Mouse (Mus musculus): ENCODE measurements around the gene Zfp641. TPM values are rescaled to one million over a fixed set of nuclear protein-coding genes. Genes with fewer than 3 reads are reported as not detected.

The Zfp641 gene
- polyA plus RNA-seq, 1 experiment, result 0.71 TPM

DNA sequence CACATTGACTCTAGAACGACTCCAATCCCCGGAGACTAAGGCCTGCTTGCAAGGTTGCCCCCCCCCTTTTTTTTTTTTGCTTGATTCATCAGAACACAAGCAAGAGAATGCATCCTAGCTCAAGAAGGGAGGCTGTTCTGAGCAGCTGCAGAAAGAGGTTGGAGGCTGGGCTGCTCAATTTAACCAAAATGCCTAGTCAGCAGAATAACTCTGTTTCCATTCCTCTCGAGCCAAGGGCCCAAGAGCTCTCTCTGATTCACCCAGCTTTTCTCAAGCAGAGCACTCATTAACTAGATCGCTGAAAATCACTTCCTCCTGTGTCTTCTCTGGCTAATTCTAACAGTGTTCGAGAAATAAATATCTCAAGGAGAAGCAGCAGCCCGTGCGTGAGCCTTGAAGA is 9.5 kb downstream of the Zfp641 start:
- Histone ChIP-seq H3K4me1 (replicated peaks; ENCODE audit: control insufficient read depth, insufficient read depth, low read length) (peaks cover 5% of the 10 kb centered on the region), H3K36me3 (ENCODE audit: control insufficient read depth, insufficient read depth, low read length) (no peaks in the 10 kb centered on the region), H3K27me3 (ENCODE audit: control insufficient read depth, insufficient read depth, low read length) (no peaks in the 10 kb centered on the region; the same call in 1 of the 2 replicates), H3K4me3 (ENCODE audit: control insufficient read depth, insufficient read depth, low read length) (no peak overlapping the region), H3K27ac (ENCODE audit: control insufficient read depth, insufficient read depth, low read length) (no peak overlapping the region)
- WGBS, result 85% methylated on average over 7 of the region's 7 CpGs
- DNase-seq, result no peak
- TF ChIP-seq POLR2A (IDR thresholded peaks at IDR 0.05; ENCODE audit: control insufficient read depth, extremely low read depth, insufficient read depth, low read length, poor library complexity) (no peak), CTCF (IDR thresholded peaks at IDR 0.05; ENCODE audit: borderline replicate concordance, control insufficient read depth, extremely low read depth, insufficient read depth, low read length, poor library complexity) (no peak)

DNA sequence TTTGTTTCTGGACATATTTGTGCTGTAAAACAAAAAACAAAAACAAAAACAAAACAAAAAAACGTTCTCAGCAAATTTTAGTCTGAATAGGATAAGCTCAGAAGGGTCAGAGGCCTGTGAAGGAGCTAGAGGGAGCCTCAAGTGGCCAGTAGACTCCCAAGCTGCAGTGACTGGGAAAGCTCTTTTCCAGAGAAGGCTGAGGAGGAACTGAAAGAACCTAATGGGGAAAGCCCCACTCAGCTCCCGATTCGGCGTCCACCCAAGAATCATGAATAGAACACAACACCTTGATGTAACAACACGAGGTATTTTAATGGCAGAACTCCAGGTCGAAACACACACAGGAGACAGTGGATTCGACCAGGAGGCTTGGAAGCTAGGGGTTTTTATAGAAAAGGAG is 38.2 kb downstream of the Zfp641 start:
- TF ChIP-seq CTCF (IDR thresholded peaks at IDR 0.05; ENCODE audit: borderline replicate concordance, control insufficient read depth, extremely low read depth, insufficient read depth, low read length, poor library complexity) (no peak), POLR2A (IDR thresholded peaks at IDR 0.05; ENCODE audit: control insufficient read depth, extremely low read depth, insufficient read depth, low read length, poor library complexity) (no peak)
- no peaks in the 10 kb centered on the region for H3K4me1 ChIP-seq (replicated peaks; ENCODE audit: control insufficient read depth, insufficient read depth, low read length)
- no peak for DNase-seq

DNA sequence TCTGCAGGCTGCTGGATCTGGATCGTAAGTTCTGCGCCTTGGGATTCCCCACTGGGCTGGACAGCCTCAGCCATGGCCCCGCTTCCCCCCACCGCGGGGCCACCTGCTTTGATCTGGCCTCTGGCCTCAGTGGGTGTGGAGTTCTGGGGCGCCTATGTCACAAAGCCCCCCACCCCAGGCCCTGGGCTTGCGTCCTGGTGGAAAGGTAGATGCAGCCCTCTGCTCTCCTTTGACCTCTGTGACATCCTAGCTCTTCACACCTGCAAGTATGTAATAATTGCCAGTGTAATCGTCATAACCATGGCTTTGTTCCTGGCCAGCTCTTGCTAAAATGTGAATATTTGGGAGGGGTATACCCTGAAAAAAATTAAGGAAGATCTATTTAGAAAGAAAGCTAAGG is 38.8 kb downstream of the Zfp641 start, which contains the start of gene H1fnt:
TSS of gene H1fnt (minus strand) at position 101 of the 400 bp plus-strand sequence.
- no peak for DNase-seq
- TF ChIP-seq CTCF (IDR thresholded peaks at IDR 0.05; ENCODE audit: borderline replicate concordance, control insufficient read depth, extremely low read depth, insufficient read depth, low read length, poor library complexity), result no peak
- TF ChIP-seq POLR2A (IDR thresholded peaks at IDR 0.05; ENCODE audit: control insufficient read depth, extremely low read depth, insufficient read depth, low read length, poor library complexity), result no peak
- no peak within 1 kb of the TSS for H3K27ac ChIP-seq (ENCODE audit: control insufficient read depth, insufficient read depth, low read length)
- no peak within 1 kb of the TSS for H3K4me3 ChIP-seq (ENCODE audit: control insufficient read depth, insufficient read depth, low read length)
- no peaks in the 10 kb centered on the region for H3K36me3 ChIP-seq (ENCODE audit: control insufficient read depth, insufficient read depth, low read length)
- no peaks in the 10 kb centered on the region for H3K27me3 ChIP-seq (ENCODE audit: control insufficient read depth, insufficient read depth, low read length)
- WGBS, result 97% methylated on average over 8 of the region's 8 CpGs
- H3K4me1 ChIP-seq (replicated peaks; ENCODE audit: control insufficient read depth, insufficient read depth, low read length), result no peaks in the 10 kb centered on the region

More for the DNA sequence above, 38.2 kb downstream of the Zfp641 start:
- no peak overlapping the region for H3K4me3 ChIP-seq (ENCODE audit: control insufficient read depth, insufficient read depth, low read length)
- H3K27ac ChIP-seq (ENCODE audit: control insufficient read depth, insufficient read depth, low read length), result no peak overlapping the region
- no peaks in the 10 kb centered on the region for H3K27me3 ChIP-seq (ENCODE audit: control insufficient read depth, insufficient read depth, low read length)
- 89% methylated on average over 7 of the region's 7 CpGs for WGBS
- no peaks in the 10 kb centered on the region for H3K36me3 ChIP-seq (ENCODE audit: control insufficient read depth, insufficient read depth, low read length)

DNA sequence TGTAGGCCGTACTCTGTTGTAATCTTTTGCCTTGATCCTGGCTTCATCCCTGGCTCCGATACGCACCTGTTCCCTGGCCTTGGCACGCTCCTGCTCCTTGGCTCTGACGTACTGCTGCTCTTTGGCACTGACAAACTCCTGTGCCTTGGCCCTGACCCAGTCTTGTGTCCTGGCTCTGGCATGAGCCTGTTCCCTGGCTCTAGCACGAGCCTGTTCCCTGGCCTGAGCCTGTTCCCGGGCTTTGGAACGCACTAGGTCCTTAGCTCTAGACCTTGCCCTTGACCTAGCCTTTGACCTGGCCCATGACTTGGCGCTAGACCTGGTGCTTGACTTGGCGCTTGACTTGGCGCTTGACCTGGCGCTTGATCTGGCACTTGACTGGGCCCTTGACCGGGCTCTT is 39.7 kb downstream of the Zfp641 start:
- H3K4me3 ChIP-seq (ENCODE audit: control insufficient read depth, insufficient read depth, low read length), result no peak overlapping the region
- H3K27ac ChIP-seq (ENCODE audit: control insufficient read depth, insufficient read depth, low read length), result no peak overlapping the region
- no peaks in the 10 kb centered on the region for H3K27me3 ChIP-seq (ENCODE audit: control insufficient read depth, insufficient read depth, low read length)
- 98% methylated on average over 13 of the region's 13 CpGs for WGBS
- DNase-seq, result no peak
- H3K4me1 ChIP-seq (replicated peaks; ENCODE audit: control insufficient read depth, insufficient read depth, low read length), result no peaks in the 10 kb centered on the region
- TF ChIP-seq POLR2A (IDR thresholded peaks at IDR 0.05; ENCODE audit: control insufficient read depth, extremely low read depth, insufficient read depth, low read length, poor library complexity) (no peak), CTCF (IDR thresholded peaks at IDR 0.05; ENCODE audit: borderline replicate concordance, control insufficient read depth, extremely low read depth, insufficient read depth, low read length, poor library complexity) (no peak)
- no peaks in the 10 kb centered on the region for H3K36me3 ChIP-seq (ENCODE audit: control insufficient read depth, insufficient read depth, low read length)

Other genes with a start within 250 kb of the Zfp641 start
- gene Pfkm, start 203.6 kb downstream of the Zfp641 start, polyA plus RNA-seq (2012; rRNA removed), result 24.3 and 44.9 TPM in 2 replicates
- 42.5 and 43.6 TPM in 2 replicates for gene Senp1, start 202.4 kb downstream of the Zfp641 start, polyA plus RNA-seq (2012; rRNA removed)
- gene Asb8, start 130.5 kb downstream of the Zfp641 start, polyA plus RNA-seq (2012; rRNA removed), result 52.2 and 56.9 TPM in 2 replicates
- 1.3 TPM in 2 replicates for gene Ccdc184, start 129.0 kb downstream of the Zfp641 start, polyA plus RNA-seq (2012; rRNA removed)
- not detected in 2 replicates for gene Olfr288, start 100.6 kb downstream of the Zfp641 start, polyA plus RNA-seq (2012; rRNA removed)
- not detected in 2 replicates for gene Gm44579, start 75.2 kb downstream of the Zfp641 start, polyA plus RNA-seq (2012; rRNA removed)
- 0.22 TPM in 1 of 2 replicates, not detected in the other for gene Olfr287, start 75.1 kb downstream of the Zfp641 start, polyA plus RNA-seq (2012; rRNA removed)
- gene Olfr286, start 61.7 kb downstream of the Zfp641 start, polyA plus RNA-seq (2012; rRNA removed), result 0.11 TPM in 1 of 2 replicates, not detected in the other
- 0.22 TPM in 1 of 2 replicates, not detected in the other for gene H1fnt, start 38.9 kb downstream of the Zfp641 start, polyA plus RNA-seq (2012; rRNA removed)
- gene Olfr285, start 21.2 kb upstream of the Zfp641 start, polyA plus RNA-seq (2012; rRNA removed), result not detected in 2 replicates
- gene Olfr284, start 44.8 kb upstream of the Zfp641 start, polyA plus RNA-seq (2012; rRNA removed), result 0.29 TPM in 1 of 2 replicates, not detected in the other
- gene Olfr283, start 84.8 kb upstream of the Zfp641 start, polyA plus RNA-seq (2012; rRNA removed), result not detected in 2 replicates
- not detected in 2 replicates for gene Olfr282, start 135.1 kb upstream of the Zfp641 start, polyA plus RNA-seq (2012; rRNA removed)
- not detected in 2 replicates for gene Olfr281, start 156.4 kb upstream of the Zfp641 start, polyA plus RNA-seq (2012; rRNA removed)
- not detected in 2 replicates for gene OR5BS1P, start 173.7 kb upstream of the Zfp641 start, polyA plus RNA-seq (2012; rRNA removed)
- gene Lalba, start 186.6 kb upstream of the Zfp641 start, polyA plus RNA-seq (2012; rRNA removed), result 0.48 TPM in 1 of 2 replicates, not detected in the other
- not detected in 2 replicates for gene Olfr279, start 196.2 kb upstream of the Zfp641 start, polyA plus RNA-seq (2012; rRNA removed)
- gene Kansl2, start 238.1 kb upstream of the Zfp641 start, polyA plus RNA-seq (2012; rRNA removed), result 71.6 and 78.4 TPM in 2 replicates